ENCODE assay signal across 19 mouse cellular contexts in the genomic region with DNA sequence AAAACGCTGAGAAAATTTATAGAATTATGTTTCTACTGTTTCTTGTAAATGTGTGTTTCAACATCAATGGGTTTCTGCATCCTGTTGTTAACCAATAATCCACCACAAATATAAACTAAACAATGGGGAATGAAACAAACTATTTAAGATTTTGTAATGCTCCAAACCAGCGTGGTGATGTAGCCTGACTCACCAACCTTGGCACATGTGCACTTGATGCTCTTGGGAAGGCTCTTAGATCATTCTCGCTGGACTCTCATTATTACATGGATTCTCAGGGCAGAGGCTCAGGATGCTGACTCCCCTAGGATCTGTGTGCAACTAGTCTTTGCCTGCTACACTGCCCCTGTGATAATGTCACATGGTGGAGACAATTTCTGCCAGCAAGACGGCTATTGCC.
DNase-seq lines count a peak whose midpoint lies in the region; ATAC-seq and TF ChIP-seq lines count a peak whose summit lies in the region.
"Had no signal": no experiment of that assay in that cellular context is flagged by ENCODE, and none has a peak within 500 bp of the region (broad histone marks: within the 10 kb centered on the region; RNA-seq: fewer than 3 reads in every experiment).

No protein-coding gene starts in this region.

- H3K27me3 ChIP-seq in myocyte (ENCODE audit: control insufficient read depth, insufficient read depth, insufficient read length), result no peaks in the 10 kb centered on the region
- H3K27me3 ChIP-seq: heart, embryonic 15.5 days; hindbrain, embryonic 15.5 days; limb, embryonic 13.5 days; liver, embryonic 15.5 days; neural tube, embryonic 15.5 days had no signal

- peak; percentile 96 for DNase-seq in heart, adult 11 months
- DNase-seq in heart, postnatal 4 days, result no peak
- peak; percentile 70 for DNase-seq in Muller cell, postnatal 12 days (ENCODE audit: inconsistent ontology term)
- DNase-seq in fibroblast of lung, adult 2 months (ENCODE audit: low read depth), result peak; percentile 84
- no peak for DNase-seq in testis, postnatal 10 days (ENCODE audit: low spot score)
- DNase-seq: cerebellum, adult 8-10 months; forebrain, postnatal 0 days; kidney, adult 11 months; kidney, postnatal 14 days; right cerebral cortex, adult 18-20 months; thymus, postnatal 36 days had no signal

- no peak overlapping the region for H3K4me2 ChIP-seq in myocyte (ENCODE audit: low read depth)
- H3K4me2 ChIP-seq: heart, embryonic 15.5 days; hindbrain, embryonic 15.5 days; limb, embryonic 13.5 days; liver, embryonic 15.5 days; neural tube, embryonic 15.5 days had no signal

- no peaks in the 10 kb centered on the region for H3K36me3 ChIP-seq in myocyte (ENCODE audit: control insufficient read depth, insufficient read depth)
- H3K36me3 ChIP-seq: heart, embryonic 15.5 days; hindbrain, embryonic 15.5 days; limb, embryonic 13.5 days; liver, embryonic 15.5 days; midbrain, embryonic 10.5 days; neural tube, embryonic 15.5 days had no signal

- H3K4me3 ChIP-seq in myocyte, result no peak overlapping the region
- H3K4me3 ChIP-seq: heart, embryonic 15.5 days; hindbrain, embryonic 15.5 days; limb, embryonic 13.5 days; liver, embryonic 15.5 days; midbrain, embryonic 10.5 days; neural tube, embryonic 15.5 days had no signal

- no peaks in the 10 kb centered on the region for H3K79me2 ChIP-seq in myocyte (ENCODE audit: control insufficient read depth, insufficient read depth)

- ATAC-seq in erythroid progenitor cell, adult 5-6 weeks (replicated peaks; ENCODE audit: low FRiP score, poor library complexity, severe bottlenecking), result no peak
- ATAC-seq: forebrain, postnatal 0 days had no signal

- no peak overlapping the region for H3ac ChIP-seq in myocyte (ENCODE audit: control insufficient read depth, insufficient read length)

- no peak for TF ChIP-seq POLR2A in myocyte (IDR thresholded peaks at IDR 0.05; ENCODE audit: insufficient read length, low read depth)

TF ChIP-seq in myocyte, 11 proteins besides CTCF, POLR2A, EP300 and RAD21:
- TF ChIP-seq CEBPB (IDR thresholded peaks at IDR 0.05; ENCODE audit: insufficient read depth, poor library complexity, severe bottlenecking) (0 out of 2 replicates have a peak, but pooled peaks have one; percentile 49), MYOD1 (IDR thresholded peaks at IDR 0.05; ENCODE audit: control insufficient read depth in 1 of 3, insufficient read length in 2 of 3, low read depth in 2 of 3) (no peak)

Comparison
In these comparisons a context has a peak if more than half of its experiments do, and no peak if none do; other contexts are left out.
1. DNase-seq: peak in heart, adult 11 months (single experiment), Muller cell, postnatal 12 days (single experiment) and fibroblast of lung, adult 2 months (single experiment); none in heart, postnatal 4 days (single experiment) and testis, postnatal 10 days (single experiment).